Comparison of ENCODE assay signal across 8 mouse cellular contexts in the genomic region with DNA sequence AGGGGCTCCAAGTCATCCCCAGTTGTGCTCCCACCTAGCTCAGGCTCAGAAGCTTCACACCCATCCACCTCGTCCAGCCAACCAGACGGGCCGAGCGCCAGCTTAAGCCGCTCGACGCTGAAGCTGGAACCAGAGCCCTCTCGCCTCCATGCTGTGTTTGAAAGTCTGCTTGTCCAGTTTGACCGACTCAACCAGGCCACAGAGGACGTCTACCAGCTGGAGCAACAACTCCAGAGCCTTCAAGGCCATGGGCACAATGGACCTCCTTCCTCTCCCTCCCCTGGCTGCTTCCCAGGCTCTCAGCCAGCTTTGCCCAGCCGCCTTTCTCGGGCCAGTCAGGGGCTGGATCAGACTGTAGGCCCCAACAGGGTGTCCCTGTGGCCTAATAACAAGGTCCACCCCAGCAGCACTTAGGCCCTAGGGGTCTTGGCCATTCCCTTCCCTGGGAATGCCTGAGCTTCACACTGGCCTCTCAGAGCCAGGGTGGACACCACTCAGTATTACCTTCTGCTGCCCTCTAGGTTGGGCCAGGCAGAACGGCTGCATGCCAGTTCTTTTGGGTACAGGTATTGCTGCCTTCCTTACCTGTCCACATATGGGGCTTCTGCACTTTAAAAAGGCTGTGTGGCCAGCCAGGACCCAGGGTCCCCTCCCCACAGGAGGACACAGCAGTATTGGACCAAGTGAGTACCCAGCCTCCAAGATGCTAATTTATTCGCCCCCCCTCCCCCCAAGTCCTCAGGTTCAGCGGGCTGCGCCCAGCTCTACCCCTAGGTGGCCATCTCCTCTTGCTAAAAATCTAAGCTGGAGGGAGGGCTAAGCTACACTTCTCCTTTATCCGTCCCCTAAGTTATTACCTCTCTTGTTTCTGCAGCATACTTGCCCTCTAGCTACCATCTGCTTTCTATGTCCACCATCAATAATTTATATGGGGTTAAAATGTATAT. TPM values are rescaled to one million over a fixed set of nuclear protein-coding genes. Genes with fewer than 3 reads are reported as not detected.
DNase-seq lines count a peak whose midpoint lies in the region; ATAC-seq and TF ChIP-seq lines count a peak whose summit lies in the region.

No protein-coding gene starts in this region.

- TF ChIP-seq CTCF in midbrain, postnatal 0 days (IDR thresholded peaks at IDR 0.05) = peak; percentile 51

- no peak overlapping the region for H3K4me2 ChIP-seq in midbrain, postnatal 0 days (ENCODE audit: low read depth, low read length, poor library complexity, severe bottlenecking)

- H3K27ac ChIP-seq in midbrain, postnatal 0 days (ENCODE audit: low read depth, low read length) = peak overlapping the region; percentile 26; the same call in 1 of the 2 replicates
- H3K27ac ChIP-seq in midbrain, embryonic 10.5 days (replicated peaks) = no peak overlapping the region

- H3K4me1 ChIP-seq in midbrain, postnatal 0 days (ENCODE audit: insufficient read depth, low read length) = no peaks in the 10 kb centered on the region
- no peaks in the 10 kb centered on the region for H3K4me1 ChIP-seq in midbrain, embryonic 10.5 days

- no peak overlapping the region for H3K4me3 ChIP-seq in midbrain, postnatal 0 days (ENCODE audit: low read depth, low read length)
- no peak overlapping the region for H3K4me3 ChIP-seq in midbrain, embryonic 10.5 days

- H3K9me3 ChIP-seq in midbrain, postnatal 0 days (ENCODE audit: low read length) = no peaks in the 10 kb centered on the region
- H3K9me3 ChIP-seq in midbrain, embryonic 10.5 days (replicated peaks) = no peaks in the 10 kb centered on the region

- DNase-seq in heart, adult 11 months = peak; percentile 92
- DNase-seq in heart, postnatal 4 days = no peak
- DNase-seq in midbrain, postnatal 0 days (ENCODE audit: low spot score) = peak; percentile 17
- DNase-seq in midbrain, embryonic 10.5 days (ENCODE audit: low spot score) = no peak
- DNase-seq in cerebellum, adult 8-10 months = peak; percentile 58
- peak; percentile 20 for DNase-seq in retina, postnatal 1 day
- DNase-seq in spleen, adult 12 weeks (ENCODE audit: low spot score) = no peak
- DNase-seq in frontal cortex, postnatal 36 days (ENCODE audit: low spot score in 2 of 2) = no peak

- H3K9ac ChIP-seq in midbrain, postnatal 0 days (replicated peaks; ENCODE audit: low read length, poor library complexity, severe bottlenecking) = no peak overlapping the region

- peaks cover 96% of the 10 kb centered on the region for H3K36me3 ChIP-seq in midbrain, postnatal 0 days (ENCODE audit: insufficient read depth, low read length)
- peaks cover 100% of the 10 kb centered on the region for H3K36me3 ChIP-seq in midbrain, embryonic 10.5 days

- ATAC-seq in midbrain, postnatal 0 days (ENCODE audit: low FRiP score) = no peak; the same call in 1 of the 2 replicates

- H3K27me3 ChIP-seq in midbrain, postnatal 0 days (ENCODE audit: insufficient read depth, low read length) = no peaks in the 10 kb centered on the region
- H3K27me3 ChIP-seq in midbrain, embryonic 10.5 days (ENCODE audit: low read depth, poor library complexity, severe bottlenecking) = no peaks in the 10 kb centered on the region

- WGBS in midbrain, postnatal 0 days = 65% methylated on average over 17 of the region's 17 CpGs
- 78% methylated on average over 17 of the region's 17 CpGs for WGBS in midbrain, embryonic 10.5 days

RNA-seq across cellular contexts. Expression of gene Tsc2, which starts 37.0 kb away (rescaled TPM):
- 10 to 100 TPM; 82.9 to 87.9 TPM for total RNA-seq in heart, postnatal 4 days (2021)
- total RNA-seq in midbrain, postnatal 0 days (2014; rRNA removed) = 106 and 114 TPM in 2 replicates
- polyA plus RNA-seq in midbrain, postnatal 0 days (2015; fragmentation: Nextera tagmentation; extraction: Ambion mirVana) = 56.6 and 61.7 TPM in 2 replicates
- polyA plus RNA-seq in midbrain, embryonic 10.5 days (2016; fragmentation: Nextera tagmentation; extraction: Ambion mirVana) = 62.7 and 79.2 TPM in 2 replicates

RNA-seq across cellular contexts. Expression of gene Nthl1, which starts 37.1 kb away (rescaled TPM):
- total RNA-seq in heart, postnatal 4 days (2021) = 1 to 10 TPM; 4.0 TPM
- total RNA-seq in midbrain, postnatal 0 days (2014; rRNA removed) = 4.5 and 6.2 TPM in 2 replicates
- 6.0 and 7.2 TPM in 2 replicates for polyA plus RNA-seq in midbrain, postnatal 0 days (2015; fragmentation: Nextera tagmentation; extraction: Ambion mirVana)
- polyA plus RNA-seq in midbrain, embryonic 10.5 days (2016; fragmentation: Nextera tagmentation; extraction: Ambion mirVana) = 25.2 and 25.3 TPM in 2 replicates

RNA-seq across cellular contexts. Expression of gene Pkd1, which starts 45.8 kb away (rescaled TPM):
- 10 to 100 TPM; 50.1 to 52.6 TPM for total RNA-seq in heart, postnatal 4 days (2021)
- 73.6 and 84.3 TPM in 2 replicates for total RNA-seq in midbrain, postnatal 0 days (2014; rRNA removed)
- 13.6 and 14.5 TPM in 2 replicates for polyA plus RNA-seq in midbrain, postnatal 0 days (2015; fragmentation: Nextera tagmentation; extraction: Ambion mirVana)
- polyA plus RNA-seq in midbrain, embryonic 10.5 days (2016; fragmentation: Nextera tagmentation; extraction: Ambion mirVana) = 14.7 and 18.5 TPM in 2 replicates

RNA-seq across cellular contexts. Expression of gene Slc9a3r2, which starts 54.7 kb away (rescaled TPM):
- total RNA-seq in heart, postnatal 4 days (2021) = 10 to 100 TPM; 61.8 to 75.0 TPM
- 61.7 and 62.8 TPM in 2 replicates for total RNA-seq in midbrain, postnatal 0 days (2014; rRNA removed)
- polyA plus RNA-seq in midbrain, postnatal 0 days (2015; fragmentation: Nextera tagmentation; extraction: Ambion mirVana) = 52.1 and 52.7 TPM in 2 replicates
- polyA plus RNA-seq in midbrain, embryonic 10.5 days (2016; fragmentation: Nextera tagmentation; extraction: Ambion mirVana) = 30.2 and 33.2 TPM in 2 replicates

Comparison
In these comparisons a context has a peak if more than half of its experiments do, and no peak if none do; other contexts are left out.
1. DNase-seq: peak in heart, adult 11 months (single experiment), midbrain, postnatal 0 days (single experiment), cerebellum, adult 8-10 months (single experiment) and retina, postnatal 1 day (single experiment); none in heart, postnatal 4 days (single experiment), midbrain, embryonic 10.5 days (single experiment), spleen, adult 12 weeks (single experiment) and frontal cortex, postnatal 36 days (0 of 2).